Mouse (Mus musculus): ENCODE results near the gene Socs1.

DNA sequence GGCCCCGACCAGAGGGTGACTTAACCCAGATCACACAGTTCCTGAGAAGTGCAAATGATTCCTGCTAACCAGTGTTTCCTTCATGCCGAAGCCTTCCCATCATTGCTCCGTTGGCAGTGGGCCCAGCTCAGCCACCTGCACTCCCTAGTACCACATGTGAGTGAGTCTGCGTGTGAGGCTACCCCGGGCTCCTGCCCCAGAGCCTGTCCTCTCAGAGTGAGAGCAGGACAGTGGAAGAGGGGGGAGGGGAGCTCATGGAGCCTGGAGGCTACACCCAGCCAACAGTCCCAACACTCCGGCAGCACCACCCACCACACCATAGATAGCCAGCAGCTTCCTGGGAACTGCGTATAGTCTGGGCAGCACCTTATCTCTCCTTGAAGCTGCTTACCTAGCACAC, 35.5 kb downstream of the Socs1 start:
- TF ChIP-seq POLR2A (IDR thresholded peaks at IDR 0.05; ENCODE audit: control insufficient read depth, extremely low read depth, insufficient read depth, low read length, poor library complexity): no peak
- no peak for TF ChIP-seq CTCF (IDR thresholded peaks at IDR 0.05; ENCODE audit: borderline replicate concordance, control insufficient read depth, extremely low read depth, insufficient read depth, low read length, poor library complexity)

Data from thymus, adult 2 months (tissue).